Mouse (Mus musculus): Measurements from ENCODE around the gene Gfer. TPM values are rescaled to one million over a fixed set of nuclear protein-coding genes. Genes with fewer than 3 reads are reported as not detected.

Gfer gene
- polyA plus RNA-seq, 1 experiment from 2014 or later = 36.7 TPM

DNA sequence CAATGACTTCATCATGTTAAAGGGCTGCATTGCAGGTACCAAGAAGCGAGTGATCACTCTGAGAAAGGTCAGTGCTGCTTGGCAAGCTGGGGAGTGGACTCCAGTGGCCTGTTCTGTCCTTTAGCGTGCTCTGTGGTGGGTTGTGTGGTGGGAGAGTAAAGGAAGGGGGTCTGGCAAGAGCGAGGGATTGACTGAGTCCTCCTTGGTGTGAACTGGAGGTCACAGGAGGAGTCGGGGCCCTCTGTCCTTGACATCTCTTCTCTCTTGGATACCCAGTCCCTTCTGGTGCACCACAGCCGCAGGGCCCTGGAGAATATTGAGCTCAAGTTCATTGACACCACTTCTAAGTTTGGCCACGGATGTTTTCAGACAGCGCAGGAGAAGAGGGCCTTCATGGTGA is 39.5 kb upstream of the Gfer start:
- Histone ChIP-seq H3K4me1 (ENCODE audit: control insufficient read depth, insufficient read depth, low read length) (peaks cover 14% of the 10 kb centered on the region), H3K9me3 (replicated peaks; ENCODE audit: control insufficient read depth, low read length) (no peaks in the 10 kb centered on the region), H3K27me3 (ENCODE audit: control insufficient read depth, insufficient read depth, low read length) (no peaks in the 10 kb centered on the region), H3K4me2 (peak overlapping the region; percentile 94), H3K27ac (ENCODE audit: low read depth, low read length) (no peak overlapping the region), H3K4me3 (ENCODE audit: low read depth, low read length) (no peak overlapping the region), H3K36me3 (ENCODE audit: control insufficient read depth, insufficient read depth, low read length) (no peaks in the 10 kb centered on the region), H3K9ac (ENCODE audit: low read depth, low read length) (no peak overlapping the region)
- WGBS (ENCODE audit: insufficient replicate concordance) = 86% methylated on average over 7 of the region's 7 CpGs
- ATAC-seq (replicated peaks; ENCODE audit: insufficient number of reproducible peaks, low FRiP score, low TSS enrichment) = no peak

DNA sequence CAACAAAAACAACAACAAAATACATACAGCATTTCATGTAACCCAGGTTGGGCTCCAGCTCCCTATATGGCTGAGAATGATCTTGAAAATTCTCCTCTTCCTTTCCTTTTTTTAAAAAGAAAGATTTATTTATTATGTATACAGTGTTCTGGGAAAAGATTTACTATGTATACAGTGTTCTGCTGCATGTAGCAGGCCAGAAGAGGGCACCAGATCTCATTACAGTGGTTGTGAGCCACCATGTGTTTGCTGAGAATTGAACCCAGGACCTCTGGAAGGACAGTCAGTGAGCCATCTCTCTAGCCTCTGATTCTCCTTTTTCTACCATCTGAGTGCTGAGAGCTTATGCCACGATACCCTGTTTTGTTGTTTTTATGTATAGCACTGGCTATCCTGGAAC is 38.6 kb upstream of the Gfer start:
- 68% methylated on average over 1 of the region's 1 CpGs for WGBS (ENCODE audit: insufficient replicate concordance)
- H3K4me3 ChIP-seq (ENCODE audit: low read depth, low read length) = no peak overlapping the region
- H3K4me2 ChIP-seq = no peak overlapping the region
- H3K27me3 ChIP-seq (ENCODE audit: control insufficient read depth, insufficient read depth, low read length) = no peaks in the 10 kb centered on the region
- no peak overlapping the region for H3K9ac ChIP-seq (ENCODE audit: low read depth, low read length)
- no peaks in the 10 kb centered on the region for H3K9me3 ChIP-seq (replicated peaks; ENCODE audit: control insufficient read depth, low read length)
- H3K4me1 ChIP-seq (ENCODE audit: control insufficient read depth, insufficient read depth, low read length) = peaks cover 14% of the 10 kb centered on the region
- H3K27ac ChIP-seq (ENCODE audit: low read depth, low read length) = no peak overlapping the region
- H3K36me3 ChIP-seq (ENCODE audit: control insufficient read depth, insufficient read depth, low read length) = no peaks in the 10 kb centered on the region
- ATAC-seq (replicated peaks; ENCODE audit: insufficient number of reproducible peaks, low FRiP score, low TSS enrichment) = no peak

DNA sequence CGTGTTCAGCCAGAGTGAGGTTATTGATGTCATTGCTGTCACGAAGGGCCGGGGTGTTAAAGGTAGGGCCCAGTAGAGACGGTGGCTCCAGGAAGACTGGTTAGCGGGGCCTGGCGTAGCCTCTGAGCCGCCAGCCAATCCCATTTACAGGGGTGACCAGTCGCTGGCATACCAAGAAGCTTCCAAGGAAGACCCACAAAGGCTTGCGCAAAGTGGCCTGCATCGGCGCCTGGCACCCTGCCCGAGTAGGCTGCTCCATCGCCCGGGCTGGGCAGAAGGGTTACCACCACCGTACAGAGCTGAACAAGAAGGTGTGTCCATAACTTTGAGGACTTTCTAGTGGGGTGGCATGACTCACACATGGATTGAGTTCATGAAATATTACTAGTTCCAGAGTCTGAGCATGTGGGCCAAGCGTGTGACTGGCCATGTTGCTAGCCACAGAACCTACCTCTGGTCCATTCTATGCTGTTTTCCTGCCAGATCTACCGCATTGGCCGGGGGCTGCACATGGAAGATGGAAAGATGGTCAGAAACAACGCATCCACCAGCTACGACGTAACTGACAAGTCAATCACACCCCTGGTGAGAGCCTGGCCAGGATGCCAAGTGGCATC is 37.6 kb upstream of the Gfer start:
- Histone ChIP-seq H3K9me3 (replicated peaks; ENCODE audit: control insufficient read depth, low read length) (no peaks in the 10 kb centered on the region), H3K36me3 (ENCODE audit: control insufficient read depth, insufficient read depth, low read length) (no peaks in the 10 kb centered on the region), H3K4me1 (ENCODE audit: control insufficient read depth, insufficient read depth, low read length) (peaks cover 14% of the 10 kb centered on the region), H3K4me2 (no peak overlapping the region), H3K27ac (ENCODE audit: low read depth, low read length) (no peak overlapping the region), H3K9ac (ENCODE audit: low read depth, low read length) (no peak overlapping the region), H3K4me3 (ENCODE audit: low read depth, low read length) (no peak overlapping the region), H3K27me3 (ENCODE audit: control insufficient read depth, insufficient read depth, low read length) (no peaks in the 10 kb centered on the region)
- ATAC-seq (replicated peaks; ENCODE audit: insufficient number of reproducible peaks, low FRiP score, low TSS enrichment) = no peak
- WGBS (ENCODE audit: insufficient replicate concordance) = 88% methylated on average over 21 of the region's 21 CpGs

DNA sequence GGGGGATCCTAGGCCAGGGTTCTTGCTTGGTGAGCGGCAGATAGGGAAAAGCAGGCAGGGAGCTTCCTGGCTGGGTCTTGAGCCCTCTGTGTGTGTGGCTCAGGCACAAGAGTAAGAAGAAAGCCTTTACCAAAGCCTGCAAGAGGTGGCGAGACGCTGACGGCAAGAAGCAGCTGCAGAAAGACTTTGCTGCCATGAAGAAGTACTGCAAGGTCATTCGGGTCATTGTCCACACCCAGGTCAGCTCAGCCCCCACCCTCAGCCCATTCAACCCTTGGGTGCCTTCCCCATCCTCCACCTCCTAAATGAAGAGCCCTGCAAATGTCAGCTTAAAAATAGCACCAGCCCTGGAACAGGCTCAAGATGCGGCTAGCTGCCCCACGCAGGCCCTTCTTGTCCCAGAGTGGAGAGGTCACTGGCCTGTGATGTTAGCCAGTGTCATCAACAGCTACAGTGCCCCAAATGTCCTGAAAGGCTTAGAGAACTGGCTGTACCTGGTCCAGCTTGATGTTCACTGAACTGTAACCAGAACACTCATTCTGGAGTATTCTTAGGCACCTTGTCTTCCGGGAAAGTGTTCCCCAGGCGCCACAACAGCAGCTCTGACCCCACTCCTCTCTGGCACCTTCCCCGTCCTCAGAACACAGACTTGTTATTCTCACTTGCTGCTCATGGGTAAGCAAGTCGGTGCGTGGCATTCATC is 36.4 kb upstream of the Gfer start:
- no peak for ATAC-seq (replicated peaks; ENCODE audit: insufficient number of reproducible peaks, low FRiP score, low TSS enrichment)
- no peak overlapping the region for H3K9ac ChIP-seq (ENCODE audit: low read depth, low read length)
- H3K36me3 ChIP-seq (ENCODE audit: control insufficient read depth, insufficient read depth, low read length) = no peaks in the 10 kb centered on the region
- H3K27ac ChIP-seq (ENCODE audit: low read depth, low read length) = peak overlapping the region; percentile 47; the same call in 1 of the 2 replicates
- H3K4me3 ChIP-seq (ENCODE audit: low read depth, low read length) = no peak overlapping the region
- H3K4me2 ChIP-seq = no peak overlapping the region
- peaks cover 14% of the 10 kb centered on the region for H3K4me1 ChIP-seq (ENCODE audit: control insufficient read depth, insufficient read depth, low read length)
- H3K9me3 ChIP-seq (replicated peaks; ENCODE audit: control insufficient read depth, low read length) = no peaks in the 10 kb centered on the region
- WGBS (ENCODE audit: insufficient replicate concordance) = 65% methylated on average over 12 of the region's 12 CpGs
- peaks cover 2% of the 10 kb centered on the region; the same call in 1 of the 2 replicates for H3K27me3 ChIP-seq (ENCODE audit: control insufficient read depth, insufficient read depth, low read length)

DNA sequence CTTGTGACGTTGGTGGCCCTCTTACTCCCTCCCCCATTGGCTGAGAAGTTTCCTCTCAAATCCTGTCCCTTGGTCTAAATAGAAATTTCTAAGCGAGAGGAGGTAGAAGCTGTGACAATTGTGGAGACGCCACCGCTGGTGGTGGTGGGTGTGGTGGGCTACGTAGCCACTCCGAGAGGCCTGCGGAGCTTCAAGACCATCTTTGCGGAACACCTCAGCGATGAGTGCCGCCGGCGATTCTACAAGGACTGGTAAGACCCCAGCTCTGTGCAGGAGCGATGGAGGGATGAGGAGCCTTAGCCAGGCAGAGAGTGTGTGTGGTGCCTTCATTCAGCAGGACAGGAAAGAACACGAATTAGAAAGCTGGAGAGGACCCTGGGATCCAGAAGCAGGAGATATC is 34.8 kb upstream of the Gfer start:
- Histone ChIP-seq H3K4me1 (ENCODE audit: control insufficient read depth, insufficient read depth, low read length) (peaks cover 6% of the 10 kb centered on the region; the same call in 1 of the 2 replicates), H3K9me3 (replicated peaks; ENCODE audit: control insufficient read depth, low read length) (no peaks in the 10 kb centered on the region), H3K4me2 (no peak overlapping the region), H3K27ac (ENCODE audit: low read depth, low read length) (no peak overlapping the region), H3K9ac (ENCODE audit: low read depth, low read length) (no peak overlapping the region), H3K27me3 (ENCODE audit: control insufficient read depth, insufficient read depth, low read length) (peaks cover 3% of the 10 kb centered on the region; the same call in 1 of the 2 replicates), H3K4me3 (ENCODE audit: low read depth, low read length) (no peak overlapping the region), H3K36me3 (ENCODE audit: control insufficient read depth, insufficient read depth, low read length) (no peaks in the 10 kb centered on the region)
- 79% methylated on average over 14 of the region's 14 CpGs for WGBS (ENCODE audit: insufficient replicate concordance)
- ATAC-seq (replicated peaks; ENCODE audit: insufficient number of reproducible peaks, low FRiP score, low TSS enrichment) = no peak

DNA sequence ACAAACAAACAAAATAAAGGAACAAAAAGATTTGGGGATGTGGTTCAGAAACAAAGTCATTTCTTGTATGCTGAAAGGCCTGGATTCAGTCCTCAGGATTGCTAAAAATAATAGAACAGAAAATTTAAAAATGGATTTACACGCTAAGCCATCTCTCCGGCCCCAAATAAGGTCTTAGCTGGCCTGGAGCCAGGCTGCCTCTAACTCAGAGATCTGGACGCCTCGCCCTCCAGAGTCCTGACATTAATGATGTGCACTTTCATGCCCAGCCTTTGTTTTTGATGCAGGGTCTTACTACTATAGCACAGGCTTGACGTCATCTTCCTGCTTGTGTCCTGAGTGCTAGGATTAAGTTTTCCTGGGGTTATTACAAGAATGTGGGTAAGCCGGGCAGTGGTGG is 33.1 kb upstream of the Gfer start:
- no peak overlapping the region for H3K4me2 ChIP-seq
- 81% methylated on average over 6 of the region's 6 CpGs for WGBS (ENCODE audit: insufficient replicate concordance)
- peaks cover 3% of the 10 kb centered on the region; the same call in 1 of the 2 replicates for H3K27me3 ChIP-seq (ENCODE audit: control insufficient read depth, insufficient read depth, low read length)
- H3K9me3 ChIP-seq (replicated peaks; ENCODE audit: control insufficient read depth, low read length) = no peaks in the 10 kb centered on the region
- H3K27ac ChIP-seq (ENCODE audit: low read depth, low read length) = no peak overlapping the region
- no peak overlapping the region for H3K9ac ChIP-seq (ENCODE audit: low read depth, low read length)
- ATAC-seq (replicated peaks; ENCODE audit: insufficient number of reproducible peaks, low FRiP score, low TSS enrichment) = no peak
- H3K4me3 ChIP-seq (ENCODE audit: low read depth, low read length) = no peak overlapping the region
- peaks cover 6% of the 10 kb centered on the region; the same call in 1 of the 2 replicates for H3K4me1 ChIP-seq (ENCODE audit: control insufficient read depth, insufficient read depth, low read length)
- no peaks in the 10 kb centered on the region for H3K36me3 ChIP-seq (ENCODE audit: control insufficient read depth, insufficient read depth, low read length)

DNA sequence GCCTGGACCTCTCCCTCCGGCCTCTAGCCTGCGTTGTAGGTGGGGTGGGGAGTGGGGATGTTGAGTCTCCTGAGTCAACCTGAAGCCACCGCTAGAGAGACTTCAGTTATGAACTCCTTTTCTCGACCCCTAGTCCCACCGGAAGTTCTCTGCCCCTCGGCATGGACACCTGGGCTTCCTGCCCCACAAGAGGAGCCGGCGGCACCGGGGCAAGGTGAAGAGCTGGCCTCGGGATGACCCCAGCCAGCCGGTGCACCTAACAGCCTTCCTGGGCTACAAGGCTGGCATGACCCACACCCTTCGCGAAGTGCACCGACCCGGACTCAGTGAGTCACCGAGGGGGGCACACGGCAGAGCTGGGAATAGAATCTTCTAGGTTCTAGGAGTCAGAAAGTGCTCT is 32.2 kb upstream of the Gfer start:
- Histone ChIP-seq H3K27ac (ENCODE audit: low read depth, low read length) (no peak overlapping the region), H3K36me3 (ENCODE audit: control insufficient read depth, insufficient read depth, low read length) (no peaks in the 10 kb centered on the region), H3K4me3 (ENCODE audit: low read depth, low read length) (no peak overlapping the region), H3K9me3 (replicated peaks; ENCODE audit: control insufficient read depth, low read length) (no peaks in the 10 kb centered on the region), H3K27me3 (ENCODE audit: control insufficient read depth, insufficient read depth, low read length) (peaks cover 3% of the 10 kb centered on the region; the same call in 1 of the 2 replicates), H3K4me2 (no peak overlapping the region), H3K4me1 (ENCODE audit: control insufficient read depth, insufficient read depth, low read length) (peaks cover 9% of the 10 kb centered on the region), H3K9ac (ENCODE audit: low read depth, low read length) (no peak overlapping the region)
- no peak for ATAC-seq (replicated peaks; ENCODE audit: insufficient number of reproducible peaks, low FRiP score, low TSS enrichment)
- 67% methylated on average over 17 of the region's 17 CpGs for WGBS (ENCODE audit: insufficient replicate concordance)

DNA sequence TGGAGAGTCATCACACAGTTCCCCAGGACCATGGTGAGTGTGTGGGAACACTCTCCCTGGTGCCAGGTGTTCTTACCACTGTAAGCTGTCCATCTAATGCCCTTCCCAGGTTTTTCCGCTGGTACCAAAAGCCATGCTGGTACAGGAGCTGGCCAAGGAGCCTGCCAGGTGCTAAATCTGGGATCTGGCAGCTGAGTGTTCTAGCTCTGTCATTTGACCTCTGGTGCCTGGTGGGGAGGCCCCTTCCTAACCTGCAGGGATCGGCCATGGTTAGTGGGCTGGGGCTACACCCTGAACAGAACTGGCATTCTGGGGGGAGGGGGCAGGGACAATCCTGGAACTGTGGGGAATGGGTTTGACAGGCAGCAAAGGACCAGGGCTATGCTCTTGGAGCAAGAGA is 31.7 kb upstream of the Gfer start, which contains the start of gene Rpl3l:
Gene Rpl3l, plus strand, starts transcription at position 203 of the 400 bp plus-strand sequence.
- Histone ChIP-seq H3K4me1 (ENCODE audit: control insufficient read depth, insufficient read depth, low read length) (peaks cover 15% of the 10 kb centered on the region), H3K4me2 (no peak within 1 kb of the TSS), H3K27me3 (ENCODE audit: control insufficient read depth, insufficient read depth, low read length) (peaks cover 3% of the 10 kb centered on the region; the same call in 1 of the 2 replicates), H3K9ac (ENCODE audit: low read depth, low read length) (no peak within 1 kb of the TSS), H3K9me3 (replicated peaks; ENCODE audit: control insufficient read depth, low read length) (no peaks in the 10 kb centered on the region), H3K27ac (ENCODE audit: low read depth, low read length) (no peak within 1 kb of the TSS), H3K36me3 (ENCODE audit: control insufficient read depth, insufficient read depth, low read length) (no peaks in the 10 kb centered on the region), H3K4me3 (ENCODE audit: low read depth, low read length) (no peak within 1 kb of the TSS)
- no peak for ATAC-seq (replicated peaks; ENCODE audit: insufficient number of reproducible peaks, low FRiP score, low TSS enrichment)
- 70% methylated on average over 2 of the region's 2 CpGs for WGBS (ENCODE audit: insufficient replicate concordance)
